8 mouse cellular contexts compared by ENCODE assay signal in genomic region chr14:30624277-30624721, GRCm38 (mm10). TPM values are rescaled to one million over a fixed set of nuclear protein-coding genes. Genes with fewer than 3 reads are reported as not detected.
DNase-seq lines count a peak whose midpoint lies in the region; ATAC-seq and TF ChIP-seq lines count a peak whose summit lies in the region.

No protein-coding gene starts in this region.

- peak overlapping the region; percentile 65 for H3K4me2 ChIP-seq in forebrain, postnatal 0 days (ENCODE audit: low read depth)
- H3K4me2 ChIP-seq in liver, postnatal 0 days (ENCODE audit: low read depth, low read length) = peak overlapping the region; percentile 85

- no peak for TF ChIP-seq EP300 in liver, postnatal 0 days (IDR thresholded peaks at IDR 0.05; ENCODE audit: low read depth)

- peak overlapping the region; percentile 88 for H3K4me3 ChIP-seq in gastrocnemius, adult 2 months
- H3K4me3 ChIP-seq in forebrain, postnatal 0 days (ENCODE audit: low read depth, low read length) = peak overlapping the region; percentile 53; the same call in 1 of the 2 replicates
- H3K4me3 ChIP-seq in liver, postnatal 0 days (ENCODE audit: low read depth, low read length) = peak overlapping the region; percentile 83

- H3K27ac ChIP-seq in gastrocnemius, adult 2 months = peak overlapping the region; percentile 84
- no peak overlapping the region for H3K27ac ChIP-seq in forebrain, postnatal 0 days (ENCODE audit: low read depth, low read length)
- H3K27ac ChIP-seq in liver, postnatal 0 days (ENCODE audit: low read depth) = 0 out of 2 replicates have a peak overlapping the region, but pooled peaks have one; percentile 82

- DNase-seq in gastrocnemius, adult 2 months = no peak
- no peak for DNase-seq in gastrocnemius, postnatal 10 days
- peak; percentile 34 to 48 for DNase-seq in B cell, adult 2 months
- DNase-seq in forebrain, postnatal 0 days = peak; percentile 3
- peak; percentile 39 for DNase-seq in liver, postnatal 0 days
- DNase-seq in ovary, postnatal 14 days (ENCODE audit: low spot score) = no peak
- no peak for DNase-seq in urinary bladder, postnatal 10 days (ENCODE audit: low spot score)
- no peak for DNase-seq in right cerebral cortex, postnatal 10 days (ENCODE audit: low spot score in 2 of 2)

- H3K36me3 ChIP-seq in forebrain, postnatal 0 days (ENCODE audit: insufficient read depth) = no peaks in the 10 kb centered on the region
- no peaks in the 10 kb centered on the region for H3K36me3 ChIP-seq in liver, postnatal 0 days (replicated peaks; ENCODE audit: insufficient read depth, low read length)

- TF ChIP-seq CTCF in gastrocnemius, adult 2 months (IDR thresholded peaks at IDR 0.05) = no peak
- TF ChIP-seq CTCF in forebrain, postnatal 0 days (IDR thresholded peaks at IDR 0.05; ENCODE audit: low read depth) = peak; percentile 44
- peak; percentile 58 for TF ChIP-seq CTCF in liver, postnatal 0 days (IDR thresholded peaks at IDR 0.05; ENCODE audit: low read depth)

- no peaks in the 10 kb centered on the region; the same call in 1 of the 2 replicates for H3K27me3 ChIP-seq in forebrain, postnatal 0 days (ENCODE audit: insufficient read depth, low read length)
- no peaks in the 10 kb centered on the region for H3K27me3 ChIP-seq in liver, postnatal 0 days (ENCODE audit: insufficient read depth, low read length)

- no peaks in the 10 kb centered on the region for H3K9me3 ChIP-seq in forebrain, postnatal 0 days (ENCODE audit: low read length)
- no peaks in the 10 kb centered on the region for H3K9me3 ChIP-seq in liver, postnatal 0 days (ENCODE audit: low read length)

- intact Hi-C loops in gastrocnemius, adult 2 months (cut with DNase I) = no loop called here

- no peak overlapping the region for H3K9ac ChIP-seq in forebrain, postnatal 0 days
- H3K9ac ChIP-seq in liver, postnatal 0 days (replicated peaks) = 0 out of 2 replicates have a peak overlapping the region, but pooled peaks have one; percentile 82

- H3K4me1 ChIP-seq in forebrain, postnatal 0 days (ENCODE audit: insufficient read depth) = no peaks in the 10 kb centered on the region
- H3K4me1 ChIP-seq in liver, postnatal 0 days (ENCODE audit: insufficient read depth) = peaks cover 37% of the 10 kb centered on the region

- no peak for ATAC-seq in forebrain, postnatal 0 days
- 0 out of 2 replicates have a peak, but pooled peaks have one; percentile 8 for ATAC-seq in liver, postnatal 0 days

- 49% methylated on average over 8 of the region's 8 CpGs for WGBS in forebrain, postnatal 0 days
- 28% methylated on average over 8 of the region's 8 CpGs for WGBS in liver, postnatal 0 days (ENCODE audit: insufficient replicate concordance)

RNA-seq across cellular contexts. Expression of gene Prkcd, which starts 1.7 kb away (rescaled TPM):
- 10 to 100 TPM in 1 of 2 experiments, 1 to 10 TPM in 1; 5.6 to 14.8 TPM for total RNA-seq in gastrocnemius, adult 2 months (2021)
- total RNA-seq in gastrocnemius, postnatal 10 days (2021) = 10 to 100 TPM; 10.9 to 18.6 TPM
- 25.0 and 29.6 TPM in 2 replicates for total RNA-seq in forebrain, postnatal 0 days (2014; rRNA removed)
- 19.3 and 19.8 TPM in 2 replicates for polyA plus RNA-seq in forebrain, postnatal 0 days (2015; fragmentation: Nextera tagmentation; extraction: Ambion mirVana)
- polyA plus RNA-seq in liver, postnatal 0 days (2015; fragmentation: Nextera tagmentation; extraction: Ambion mirVana) = 16.7 and 17.8 TPM in 2 replicates

RNA-seq across cellular contexts. Expression of gene Rft1, which starts 29.9 kb away (rescaled TPM):
- 1 to 10 TPM; 4.9 to 5.5 TPM for total RNA-seq in gastrocnemius, adult 2 months (2021)
- 1 to 10 TPM; 6.4 to 7.3 TPM for total RNA-seq in gastrocnemius, postnatal 10 days (2021)
- total RNA-seq in forebrain, postnatal 0 days (2014; rRNA removed) = 10.5 and 18.4 TPM in 2 replicates
- polyA plus RNA-seq in forebrain, postnatal 0 days (2015; fragmentation: Nextera tagmentation; extraction: Ambion mirVana) = 6.0 and 9.6 TPM in 2 replicates
- polyA plus RNA-seq in liver, postnatal 0 days (2015; fragmentation: Nextera tagmentation; extraction: Ambion mirVana) = 6.6 and 7.0 TPM in 2 replicates

Comparison
In these comparisons a context has a peak if more than half of its experiments do, and no peak if none do; other contexts are left out.
1. DNase-seq: peak in B cell, adult 2 months (2 of 2), forebrain, postnatal 0 days (single experiment) and liver, postnatal 0 days (single experiment); none in gastrocnemius, adult 2 months (single experiment), gastrocnemius, postnatal 10 days (single experiment), ovary, postnatal 14 days (single experiment), urinary bladder, postnatal 10 days (single experiment) and right cerebral cortex, postnatal 10 days (0 of 2).
2. Peak in every context shown above with its lines, with median percentiles within 50 percentile points of each other: H3K4me3 ChIP-seq.